Mouse (Mus musculus) right cerebral cortex, postnatal 4 days (tissue): Measurements from ENCODE around the gene Hinfp.
"Not testable (repeated sequence)": the region's sequence is repeated elsewhere in the genome, so short reads cannot be mapped to it uniquely, and the experiment has no call there.

Experiments used
- DNase-seq: peaks from one replicate; pipeline ENCODE4 v3.0.0-alpha.2; 2022

The Hinfp gene

DNA sequence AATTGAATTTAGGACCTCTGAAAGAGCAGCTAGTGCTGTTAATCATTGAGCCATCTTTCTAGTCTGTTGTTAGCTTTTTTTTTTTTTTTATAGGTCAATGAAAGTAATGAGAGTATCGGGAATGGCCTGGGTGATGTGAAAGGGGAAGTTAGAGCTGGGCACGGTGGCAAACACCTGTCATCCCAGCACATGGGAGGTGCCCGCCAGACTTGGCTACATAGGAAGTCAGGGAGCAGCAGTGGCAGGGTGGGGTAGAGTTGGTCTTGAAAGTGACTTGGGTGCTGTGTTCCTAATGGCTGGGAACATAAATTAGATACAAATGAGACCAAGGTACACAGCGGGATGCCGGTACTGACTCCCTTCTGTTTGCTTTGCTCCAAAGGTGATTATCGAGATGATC is 25.3 kb upstream of the Hinfp start:
- no peak for DNase-seq

- no peak for DNase-seq
Observed at GRCm38 (mm10) chr9:44327926-44328325, 22.5 kb upstream of the Hinfp start.

DNA sequence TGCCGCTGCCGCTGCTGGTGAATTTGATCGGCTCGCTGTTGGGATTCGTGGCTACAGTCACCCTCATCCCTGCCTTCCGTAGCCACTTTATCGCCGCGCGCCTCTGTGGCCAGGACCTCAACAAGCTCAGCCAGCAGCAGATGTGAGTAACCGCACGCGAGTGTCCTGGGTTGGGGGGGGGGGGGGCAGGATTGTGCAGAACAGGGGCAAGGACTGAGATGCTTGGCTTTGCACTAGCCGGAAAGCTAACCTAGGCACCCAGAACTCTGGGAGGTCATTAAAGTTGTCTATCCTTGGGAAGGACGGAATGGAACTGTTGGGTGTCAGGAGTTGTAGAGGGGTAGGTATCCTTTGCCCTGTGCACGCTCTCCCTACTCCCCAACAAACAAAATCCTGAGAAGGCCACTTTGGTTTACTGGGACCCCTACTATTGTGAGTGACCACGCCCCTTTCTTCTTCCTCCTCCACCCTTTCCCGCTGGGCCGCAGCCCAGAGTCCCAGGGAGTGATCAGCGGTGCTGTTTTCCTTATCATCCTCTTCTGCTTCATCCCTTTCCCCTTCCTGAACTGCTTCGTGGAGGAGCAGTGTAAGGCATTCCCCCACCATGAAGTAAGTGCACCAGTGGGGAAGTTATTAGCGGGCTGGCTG is 21.7 kb upstream of the Hinfp start:
- no peak for DNase-seq

DNA sequence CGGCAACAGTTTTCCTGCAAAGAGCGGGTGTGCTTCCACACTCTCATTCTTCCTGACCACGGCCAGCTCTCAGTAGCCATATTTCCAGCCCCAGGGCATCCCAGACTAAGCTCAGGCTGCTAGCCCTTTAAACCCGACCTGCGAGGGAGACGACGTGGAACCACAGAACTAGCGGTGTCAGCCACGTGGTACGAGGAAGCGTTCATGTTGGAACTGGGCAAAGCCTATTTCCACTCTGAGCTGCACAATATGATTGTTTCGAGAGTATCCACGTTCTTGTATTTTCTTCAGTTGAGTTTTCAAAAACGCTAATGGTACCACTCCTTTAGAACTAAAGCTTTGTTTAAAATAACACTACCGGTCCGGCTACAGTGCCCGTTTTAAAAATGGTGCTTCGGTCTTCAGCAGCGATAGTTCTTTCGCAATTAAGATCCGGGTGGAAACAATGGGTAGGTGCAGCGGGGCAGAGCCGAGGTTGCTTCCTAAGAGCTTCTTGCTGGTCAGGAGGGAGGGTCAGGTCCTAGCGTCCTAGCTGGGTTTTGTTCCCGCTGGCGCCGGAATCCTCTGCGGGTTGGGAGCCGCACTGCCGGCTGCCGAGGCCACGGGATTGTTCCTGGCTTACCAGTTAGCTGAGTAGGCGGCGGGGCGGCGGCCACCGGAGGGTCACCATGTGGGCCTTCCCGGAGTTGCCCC is 21.0 kb upstream of the Hinfp start:
- DNase-seq = peak; percentile 70

DNA sequence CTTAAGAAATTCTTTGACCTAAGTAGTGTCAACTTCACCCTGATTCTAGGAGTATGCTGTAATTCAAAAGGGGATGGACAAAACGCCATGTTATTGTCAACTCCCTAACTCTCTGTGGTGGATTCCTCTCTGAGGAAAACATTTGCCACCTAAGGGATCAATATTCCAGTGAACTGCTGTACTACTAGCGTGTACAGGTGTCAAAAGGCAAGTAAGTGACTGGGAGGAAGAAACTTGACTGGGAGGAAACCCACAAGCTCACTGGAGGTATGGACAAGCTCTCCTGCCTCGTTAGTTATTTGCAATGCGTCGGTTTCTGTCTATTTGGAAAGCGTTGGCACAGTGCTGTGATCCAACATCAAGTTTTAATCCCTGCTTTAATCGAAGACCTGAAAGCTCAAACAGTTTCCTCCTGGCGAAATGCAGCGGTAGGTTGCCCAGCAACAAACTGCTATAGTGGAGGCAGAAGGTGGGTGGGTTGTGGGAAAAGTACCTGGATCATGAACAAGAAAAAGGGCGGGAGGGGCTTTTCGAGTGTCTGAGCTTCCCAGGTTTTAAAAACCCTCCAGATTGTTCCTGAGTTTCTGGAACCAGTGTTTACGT is 20.4 kb upstream of the Hinfp start, which contains the start of gene Dpagt1:
TSS of gene Dpagt1 (plus strand) at position 252 of the 603 bp plus-strand sequence.
- no peak for DNase-seq

DNA sequence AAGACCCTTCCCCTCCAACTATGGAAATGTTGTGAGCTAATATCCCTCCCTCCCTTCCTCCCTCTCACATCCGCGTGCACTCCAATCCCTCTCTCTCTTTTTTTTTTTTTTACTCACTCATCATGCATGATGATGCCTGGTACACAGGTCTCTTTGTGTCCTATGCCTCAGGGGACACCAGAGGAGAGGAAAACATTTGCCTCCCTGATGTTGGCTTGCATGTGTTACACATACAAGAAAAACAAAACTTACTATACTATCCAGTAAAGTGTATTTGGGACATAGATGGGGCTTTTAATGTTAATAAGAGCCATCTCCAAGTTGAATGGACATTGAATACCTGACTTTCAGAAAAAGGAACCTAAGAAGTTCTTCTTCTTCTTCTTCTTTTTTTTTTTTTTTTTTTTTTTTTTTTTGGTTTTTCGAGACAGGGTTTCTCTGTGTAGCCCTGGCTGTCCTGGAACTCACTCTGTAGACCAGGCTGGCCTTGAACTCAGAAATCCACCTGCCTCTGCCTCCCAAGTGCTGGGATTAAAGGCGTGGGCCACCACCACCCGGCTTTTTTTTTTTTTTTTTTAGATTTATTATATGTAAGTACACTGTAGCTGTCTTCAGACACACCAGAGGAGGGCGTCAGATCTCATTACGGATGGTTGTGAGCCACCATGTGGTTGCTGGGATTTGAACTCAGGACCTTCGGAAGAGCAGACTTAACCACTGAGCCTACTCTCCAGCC is 19.7 kb upstream of the Hinfp start:
- not testable (repeated sequence) for DNase-seq

GRCm38 (mm10) chr9:44324147-44324546 is 18.7 kb upstream of the Hinfp start:
- DNase-seq = no peak

GRCm38 (mm10) chr9:44323656-44324055 is 18.2 kb upstream of the Hinfp start:
- not testable (repeated sequence) for DNase-seq

- no peak for DNase-seq
Observed at GRCm38 (mm10) chr9:44320799-44321133, 15.3 kb upstream of the Hinfp start.

- DNase-seq = peak; percentile 86
Observed at GRCm38 (mm10) chr9:44319887-44320798, 14.7 kb upstream of the Hinfp start, which contains the start of gene C2cd2l. Gene C2cd2l (minus strand): TSS chr9:44320285.

GRCm38 (mm10) chr9:44319105-44319886 is 13.8 kb upstream of the Hinfp start:
- peak; percentile 47 for DNase-seq

DNA sequence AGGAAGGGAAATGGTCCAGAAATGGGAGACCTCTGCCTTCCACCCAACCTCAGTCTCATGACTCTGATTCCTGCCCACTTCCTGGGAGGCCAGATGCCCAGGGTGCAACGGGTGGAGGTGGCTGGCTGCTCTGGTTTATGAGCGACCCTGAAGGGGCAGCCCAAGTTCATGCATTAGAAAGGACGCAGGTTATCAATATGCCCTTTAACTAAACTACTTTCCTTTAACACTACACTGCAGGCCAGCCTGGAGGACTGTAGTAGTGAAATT is 13.3 kb upstream of the Hinfp start:
- DNase-seq = no peak

- no peak for DNase-seq
Observed at GRCm38 (mm10) chr9:44318076-44318825, 12.8 kb upstream of the Hinfp start.

GRCm38 (mm10) chr9:44317452-44317851 is 12.0 kb upstream of the Hinfp start:
- DNase-seq = no peak

GRCm38 (mm10) chr9:44314910-44315309 is 9.4 kb upstream of the Hinfp start:
- no peak for DNase-seq

DNA sequence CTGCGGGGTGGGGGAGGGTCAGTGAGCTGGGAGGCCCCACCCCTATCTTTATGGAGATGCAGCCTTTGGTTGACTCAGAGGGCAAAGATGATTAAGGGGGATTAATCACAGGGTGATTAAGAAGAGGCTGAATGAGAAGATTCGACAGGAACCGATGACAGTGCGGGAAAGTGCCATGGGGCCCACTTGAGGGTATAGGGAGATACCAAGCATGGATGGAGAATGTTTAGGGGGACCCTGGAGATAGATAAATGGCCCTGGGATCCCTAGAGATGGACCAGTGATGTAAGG is 8.7 kb upstream of the Hinfp start:
- DNase-seq = no peak

- DNase-seq = peak; percentile 55
Observed at GRCm38 (mm10) chr9:44313476-44314256, 8.2 kb upstream of the Hinfp start.

DNA sequence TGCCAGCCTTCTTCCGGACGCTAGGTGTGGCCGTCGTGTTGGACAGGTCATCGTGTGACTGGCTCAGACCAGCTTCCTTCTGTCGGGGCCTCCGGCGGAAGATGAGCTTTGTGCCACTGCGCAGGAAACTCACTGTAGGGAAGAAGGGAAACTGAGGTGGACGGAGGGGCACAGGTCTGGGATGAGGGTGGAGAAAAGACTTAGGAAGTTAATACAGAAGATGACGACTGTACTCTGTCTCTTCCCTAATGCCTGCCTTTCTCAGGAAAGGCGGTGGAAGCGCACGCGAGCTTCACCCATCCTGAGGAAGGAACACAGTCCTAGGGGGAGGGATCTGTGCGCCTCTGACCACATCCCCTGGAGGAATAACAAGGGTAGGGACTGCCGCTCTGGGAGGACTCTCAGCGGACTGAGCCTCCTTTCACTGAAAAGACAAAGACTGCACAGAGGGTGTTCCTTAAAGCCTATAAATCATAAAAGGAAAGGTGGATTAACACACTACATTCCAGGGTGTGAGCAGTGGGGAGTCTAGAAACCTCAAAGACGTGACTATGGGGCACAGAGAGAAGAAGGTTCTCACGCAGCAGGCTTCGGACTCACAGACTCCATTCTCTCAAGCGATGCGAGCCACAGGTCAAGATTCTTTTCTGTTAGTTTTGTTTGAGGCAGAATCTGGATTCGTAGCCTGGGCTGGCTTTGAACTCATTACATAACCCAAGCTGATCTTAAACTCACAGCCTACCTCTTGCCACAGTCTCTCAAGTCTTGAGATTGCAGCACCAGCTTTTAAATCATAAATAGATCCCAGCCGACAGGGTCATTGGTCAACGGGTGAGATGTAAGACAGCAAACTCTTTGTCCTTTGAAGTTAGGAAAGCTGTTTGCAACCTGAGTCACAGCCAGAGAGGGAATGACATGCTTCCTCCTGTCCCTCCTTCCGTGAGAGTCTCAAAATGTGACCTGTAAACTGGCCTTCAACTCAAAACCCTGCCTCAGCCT is 6.0 kb upstream of the Hinfp start:
- DNase-seq = no peak

DNA sequence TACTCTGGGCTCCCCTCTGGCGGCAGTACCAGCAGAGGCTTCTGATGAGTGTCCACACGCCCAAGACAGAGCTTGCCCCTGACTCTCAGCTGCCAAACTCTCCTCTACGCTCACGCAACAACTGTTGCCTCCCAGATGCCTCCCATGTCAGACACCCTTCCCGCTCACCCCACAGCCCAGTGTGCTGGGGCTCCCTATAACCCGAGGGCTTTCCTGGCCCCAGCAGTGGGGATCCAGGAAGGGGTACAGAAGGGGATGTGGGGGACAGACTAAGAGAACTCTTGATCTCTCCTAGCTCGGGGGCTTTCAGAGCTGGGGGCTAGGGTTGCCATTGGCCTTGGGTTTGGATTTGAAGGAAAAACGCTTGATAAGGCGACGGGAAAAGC is 5.3 kb upstream of the Hinfp start:
- no peak for DNase-seq
